In the genomic region with DNA sequence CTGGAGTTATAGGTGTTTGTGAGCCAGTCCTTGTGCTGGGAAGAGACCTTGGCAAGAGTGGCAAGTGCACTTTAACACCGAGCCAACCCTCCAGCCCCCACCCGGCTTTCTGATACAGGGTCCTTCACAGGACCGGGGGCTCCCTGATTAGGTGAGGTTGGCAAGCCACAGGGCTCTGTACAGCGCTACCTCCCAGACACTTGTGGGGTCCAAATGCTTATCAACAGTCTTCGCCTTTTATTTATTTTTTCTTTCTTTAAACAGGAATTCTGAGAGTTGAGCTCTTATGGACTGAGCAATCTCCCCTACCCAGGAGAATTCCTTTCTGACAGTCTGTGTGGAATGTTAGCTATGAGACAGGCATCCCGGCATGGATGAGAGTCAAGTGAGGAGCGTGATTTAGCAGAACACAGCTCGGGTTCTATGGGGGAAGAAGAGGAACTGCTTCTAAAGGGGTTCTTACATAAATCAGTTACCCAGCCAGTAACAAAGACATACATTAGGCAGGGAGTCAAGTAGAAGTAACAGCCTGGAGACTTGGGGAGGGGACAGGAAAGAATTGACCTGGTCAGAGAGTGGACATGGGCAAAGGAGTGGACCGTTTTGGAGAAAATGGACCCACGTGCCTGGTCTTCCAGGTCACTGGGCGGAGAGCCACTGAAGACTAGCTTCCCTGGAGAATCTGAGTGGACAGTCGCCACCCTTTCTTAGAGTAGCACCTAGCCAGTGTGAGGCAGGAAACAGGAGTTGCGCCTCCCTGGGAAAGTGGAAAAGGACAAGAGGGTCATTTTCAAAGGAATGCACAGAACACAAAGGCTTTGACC, we compare ENCODE assay signal across 9 mouse cellular contexts.
DNase-seq lines count a peak whose midpoint lies in the region; ATAC-seq and TF ChIP-seq lines count a peak whose summit lies in the region.
"Had no signal": no experiment of that assay in that cellular context is flagged by ENCODE, and none has a peak within 500 bp of the region (broad histone marks: within the 10 kb centered on the region; RNA-seq: fewer than 3 reads in every experiment).

No protein-coding gene starts in this region.

- ATAC-seq in hindbrain, embryonic 14.5 days (ENCODE audit: low FRiP score), result no peak
- 0 out of 2 replicates have a peak, but pooled peaks have one; percentile 12 for ATAC-seq in kidney, embryonic 15.5 days (replicated peaks; ENCODE audit: low FRiP score)
- ATAC-seq in neural tube, embryonic 12.5 days (ENCODE audit: low FRiP score, low read depth), result no peak
- no peak for ATAC-seq in activated CD4-positive, CD25-positive, alpha-beta regulatory T cell, adult 4 months
- no peak for ATAC-seq in granulocyte monocyte progenitor cell, adult 5-6 weeks (replicated peaks; ENCODE audit: poor library complexity, severe bottlenecking)
- no peak for ATAC-seq in erythroblast, adult 5-6 weeks (replicated peaks; ENCODE audit: low FRiP score, poor library complexity, severe bottlenecking)

- peaks cover 69% of the 10 kb centered on the region for H3K4me1 ChIP-seq in hindbrain, embryonic 10.5 days (replicated peaks)
- peaks cover 16% of the 10 kb centered on the region for H3K4me1 ChIP-seq in hindbrain, embryonic 14.5 days (replicated peaks; ENCODE audit: control insufficient read depth, insufficient read depth, low read length)
- H3K4me1 ChIP-seq in embryonic fibroblast, embryonic 13.5 days (ENCODE audit: control insufficient read depth, insufficient read depth, low read length), result peaks cover 15% of the 10 kb centered on the region; the same call in 1 of the 2 replicates
- H3K4me1 ChIP-seq in kidney, embryonic 15.5 days, result peaks cover 31% of the 10 kb centered on the region
- peaks cover 32% of the 10 kb centered on the region for H3K4me1 ChIP-seq in neural tube, embryonic 12.5 days

- no peak overlapping the region for H3K4me2 ChIP-seq in hindbrain, embryonic 14.5 days (replicated peaks)
- peak overlapping the region; percentile 35 for H3K4me2 ChIP-seq in kidney, embryonic 15.5 days
- H3K4me2 ChIP-seq in neural tube, embryonic 12.5 days (replicated peaks), result peak overlapping the region; percentile 38

- no peak for TF ChIP-seq CTCF in embryonic fibroblast, embryonic 13.5 days (IDR thresholded peaks at IDR 0.05; ENCODE audit: borderline replicate concordance, insufficient read depth, low read length)

- H3K27ac ChIP-seq in hindbrain, embryonic 10.5 days, result peak overlapping the region; percentile 87
- no peak overlapping the region for H3K27ac ChIP-seq in hindbrain, embryonic 14.5 days
- peak overlapping the region; percentile 69 for H3K27ac ChIP-seq in embryonic fibroblast, embryonic 13.5 days (ENCODE audit: insufficient read depth, low read length)
- no peak overlapping the region; the same call in 1 of the 2 replicates for H3K27ac ChIP-seq in kidney, embryonic 15.5 days
- no peak overlapping the region for H3K27ac ChIP-seq in neural tube, embryonic 12.5 days
- H3K27ac ChIP-seq: liver, embryonic 14.5 days had no signal

- 23% methylated on average over 13 of the region's 13 CpGs for WGBS in hindbrain, embryonic 10.5 days
- 20% methylated on average over 13 of the region's 13 CpGs for WGBS in hindbrain, embryonic 14.5 days
- WGBS in kidney, embryonic 15.5 days, result 29% methylated on average over 13 of the region's 13 CpGs
- WGBS in neural tube, embryonic 12.5 days, result 11% methylated on average over 13 of the region's 13 CpGs

- H3K36me3 ChIP-seq in hindbrain, embryonic 10.5 days, result no peaks in the 10 kb centered on the region
- H3K36me3 ChIP-seq in hindbrain, embryonic 14.5 days (replicated peaks; ENCODE audit: control insufficient read depth, insufficient read depth), result no peaks in the 10 kb centered on the region
- H3K36me3 ChIP-seq in kidney, embryonic 15.5 days, result no peaks in the 10 kb centered on the region
- no peaks in the 10 kb centered on the region for H3K36me3 ChIP-seq in neural tube, embryonic 12.5 days

- DNase-seq in hindbrain, embryonic 10.5 days (ENCODE audit: low spot score), result peak; percentile 63
- DNase-seq in hindbrain, embryonic 14.5 days (ENCODE audit: low spot score), result no peak

- H3K4me3 ChIP-seq in hindbrain, embryonic 10.5 days, result peak overlapping the region; percentile 6; the same call in 1 of the 2 replicates
- H3K4me3 ChIP-seq in hindbrain, embryonic 14.5 days (replicated peaks; ENCODE audit: low read length), result no peak overlapping the region
- no peak overlapping the region for H3K4me3 ChIP-seq in embryonic fibroblast, embryonic 13.5 days (ENCODE audit: insufficient read depth, low read length)
- H3K4me3 ChIP-seq in kidney, embryonic 15.5 days (replicated peaks), result no peak overlapping the region
- H3K4me3 ChIP-seq in neural tube, embryonic 12.5 days, result no peak overlapping the region

- no peak overlapping the region for H3K9ac ChIP-seq in hindbrain, embryonic 14.5 days
- H3K9ac ChIP-seq in kidney, embryonic 15.5 days, result no peak overlapping the region
- H3K9ac ChIP-seq in neural tube, embryonic 12.5 days, result no peak overlapping the region
- H3K9ac ChIP-seq: liver, embryonic 14.5 days had no signal

- no peak for TF ChIP-seq POLR2A in embryonic fibroblast, embryonic 13.5 days (IDR thresholded peaks at IDR 0.05; ENCODE audit: low read depth, low read length)

- no peaks in the 10 kb centered on the region for H3K27me3 ChIP-seq in hindbrain, embryonic 10.5 days (ENCODE audit: insufficient read depth, poor library complexity, severe bottlenecking)
- H3K27me3 ChIP-seq in hindbrain, embryonic 14.5 days (ENCODE audit: control insufficient read depth, insufficient read depth, low read length), result no peaks in the 10 kb centered on the region
- H3K27me3 ChIP-seq in kidney, embryonic 15.5 days, result no peaks in the 10 kb centered on the region
- H3K27me3 ChIP-seq in neural tube, embryonic 12.5 days (replicated peaks), result no peaks in the 10 kb centered on the region

- H3K9me3 ChIP-seq in hindbrain, embryonic 10.5 days, result peaks cover 1% of the 10 kb centered on the region; the same call in 1 of the 2 replicates
- H3K9me3 ChIP-seq in hindbrain, embryonic 14.5 days (ENCODE audit: control insufficient read depth, low read length), result no peaks in the 10 kb centered on the region
- H3K9me3 ChIP-seq in kidney, embryonic 15.5 days (replicated peaks), result no peaks in the 10 kb centered on the region
- H3K9me3 ChIP-seq in neural tube, embryonic 12.5 days, result no peaks in the 10 kb centered on the region

Comparison
In these comparisons a context has a peak if more than half of its experiments do, and no peak if none do; other contexts are left out.
1. H3K27ac ChIP-seq: peak in hindbrain, embryonic 10.5 days (single experiment) and embryonic fibroblast, embryonic 13.5 days (single experiment); none in hindbrain, embryonic 14.5 days (single experiment), kidney, embryonic 15.5 days (single experiment) and neural tube, embryonic 12.5 days (single experiment).